Mouse (Mus musculus) heart, postnatal 0 days (tissue): Measurements from ENCODE around the gene Col26a1. TPM values are rescaled to one million over a fixed set of nuclear protein-coding genes. Genes with fewer than 3 reads are reported as not detected.
A peak's percentile ranks its signal among the peaks of the same experiment; 100 is the strongest.

Source experiments
- ATAC-seq: fragments of 200-750 bp; cut with Nextera tagmentation; 2 replicates; pipeline ENCODE4 v1.8.0; 2017; ENCODE audit warnings: low read depth, moderate number of reproducible peaks, moderate library complexity; ENCODE audit not compliant: insufficient read depth
- DNase-seq: peaks from one replicate; pipeline ENCODE4 v3.0.0-alpha.2; 2016; ENCODE audit warnings: low spot score
- H3K27ac ChIP-seq: fragments of 300-500 bp; sonication (generic); 2 replicates; pipeline ENCODE4 v1.5.1; 2014; ENCODE audit warnings: low read depth, mild to moderate bottlenecking
- H3K27me3 ChIP-seq: fragments of 300-500 bp; sonication (generic); 2 replicates; pipeline ENCODE4 v1.6.1; 2014; ENCODE audit warnings: low read length, mixed read lengths; ENCODE audit not compliant: control insufficient read depth, insufficient read depth
- H3K36me3 ChIP-seq: fragments of 300-500 bp; sonication (generic); replicated peaks from 2 replicates; pipeline ENCODE4 v1.6.1; 2014; ENCODE audit warnings: low read length, mixed read lengths; ENCODE audit not compliant: control insufficient read depth, insufficient read depth
- H3K4me1 ChIP-seq: fragments of 300-500 bp; sonication (generic); 2 replicates; pipeline ENCODE4 v1.6.1; 2014; ENCODE audit warnings: antibody characterized with exemption; ENCODE audit not compliant: control insufficient read depth, insufficient read depth
- H3K4me2 ChIP-seq: fragments of 300-500 bp; sonication (generic); 2 replicates; pipeline ENCODE4 v1.6.1; 2014; ENCODE audit warnings: low read depth, mild to moderate bottlenecking, low read length, moderate library complexity
- H3K4me3 ChIP-seq: fragments of 300-500 bp; sonication (generic); 2 replicates; pipeline ENCODE4 v1.5.1; 2014; ENCODE audit warnings: low read depth, low read length
- H3K9ac ChIP-seq: fragments of 300-500 bp; sonication (generic); replicated peaks from 2 replicates; pipeline ENCODE4 v1.6.1; 2014; ENCODE audit warnings: low read depth, low read length, mixed read lengths
- H3K9me3 ChIP-seq: fragments of 300-500 bp; sonication (generic); replicated peaks from 2 replicates; pipeline ENCODE4 v1.6.1; 2016; ENCODE audit warnings: low read length; ENCODE audit not compliant: control insufficient read depth
- CTCF ChIP-seq: IDR thresholded peaks from 2 replicates; pipeline ENCODE4 v1.5.1; 2016; ENCODE audit warnings: antibody characterized with exemption, control low read depth, low read depth
- EP300 ChIP-seq: IDR thresholded peaks from 2 replicates; pipeline ENCODE4 v1.6.1; 2016; ENCODE audit warnings: antibody characterized with exemption, low read depth
- WGBS: fragments of 180-500 bp; shearing (Covaris S2); extraction: QIAGEN DNeasy Blood & Tissue Kit; methylation state at CpG from one replicate; pipeline ENCODE4 v1.1.7; 2014; 5-methylcytosine and 5-hydroxymethylcytosine counted together
- polyA plus RNA-seq: library from polyadenylated mRNA; unstranded; fragments of >200 nt; fragmentation: Nextera tagmentation; extraction: Ambion mirVana; gene quantifications from 2 replicates; pipeline ENCODE4 v1.2.1, GENCODE M21; 2015
- total RNA-seq: library from RNA; depleted of rRNA; stranded (reverse); fragments of >200 nt; gene quantifications from 2 replicates; pipeline ENCODE4 v1.2.3, GENCODE M21; 2014; ENCODE audit warnings: low replicate concordance

The Col26a1 gene
- total and polyA plus RNA-seq, 2 experiments from 2014 or later, result 4.1 to 9.9 TPM

GRCm38 (mm10) chr5:136802732-136803131, 80.3 kb downstream of the Col26a1 start:
- WGBS, result 7% methylated on average over 17 of the region's 17 CpGs
- DNase-seq (no peak), ATAC-seq (no peak)
- no peak overlapping the region for H3K27ac ChIP-seq
- no peaks in the 10 kb centered on the region for H3K9me3 ChIP-seq
- TF ChIP-seq EP300 (no peak), CTCF (no peak)
- peak overlapping the region; percentile 40 for H3K4me2 ChIP-seq
- H3K4me1 ChIP-seq, result peaks cover 9% of the 10 kb centered on the region; the same call in 1 of the 2 replicates
- H3K9ac ChIP-seq, result no peak overlapping the region
- H3K27me3 ChIP-seq, result no peaks in the 10 kb centered on the region
- no peaks in the 10 kb centered on the region for H3K36me3 ChIP-seq
- H3K4me3 ChIP-seq, result no peak overlapping the region

- no peak overlapping the region for H3K27ac ChIP-seq
- H3K36me3 ChIP-seq, result no peaks in the 10 kb centered on the region
- H3K4me2 ChIP-seq, result no peak overlapping the region
- H3K4me1 ChIP-seq, result no peaks in the 10 kb centered on the region
- ATAC-seq (no peak), DNase-seq (no peak)
- H3K27me3 ChIP-seq, result no peaks in the 10 kb centered on the region
- no peaks in the 10 kb centered on the region for H3K9me3 ChIP-seq
- H3K9ac ChIP-seq, result no peak overlapping the region
- TF ChIP-seq CTCF, result no peak
- TF ChIP-seq EP300, result no peak
- no peak overlapping the region for H3K4me3 ChIP-seq
- 36% methylated on average over 2 of the region's 2 CpGs for WGBS
These were observed 86.1 kb downstream of the Col26a1 start for GRCm38 (mm10) chr5:136796917-136797316.

GRCm38 (mm10) chr5:136793807-136794206, 89.2 kb downstream of the Col26a1 start:
- H3K27me3 ChIP-seq, result no peaks in the 10 kb centered on the region
- H3K9me3 ChIP-seq, result no peaks in the 10 kb centered on the region
- H3K4me2 ChIP-seq, result no peak overlapping the region
- no peak for ATAC-seq
- 87% methylated on average over 15 of the region's 15 CpGs for WGBS
- no peak overlapping the region for H3K9ac ChIP-seq
- no peaks in the 10 kb centered on the region for H3K36me3 ChIP-seq
- DNase-seq, result no peak
- no peak overlapping the region for H3K27ac ChIP-seq
- no peaks in the 10 kb centered on the region for H3K4me1 ChIP-seq
- no peak overlapping the region for H3K4me3 ChIP-seq
- TF ChIP-seq EP300, result no peak
- TF ChIP-seq CTCF, result no peak

- Histone ChIP-seq H3K27ac (no peak overlapping the region), H3K9me3 (no peaks in the 10 kb centered on the region), H3K9ac (no peak overlapping the region), H3K36me3 (no peaks in the 10 kb centered on the region), H3K4me1 (no peaks in the 10 kb centered on the region), H3K27me3 (no peaks in the 10 kb centered on the region), H3K4me3 (no peak overlapping the region), H3K4me2 (no peak overlapping the region)
- no peak for TF ChIP-seq EP300
- no peak for TF ChIP-seq CTCF
- ATAC-seq (no peak), DNase-seq (no peak)
- WGBS, result 76% methylated on average over 10 of the region's 10 CpGs
These were observed 90.5 kb downstream of the Col26a1 start for GRCm38 (mm10) chr5:136792541-136792940.

DNA sequence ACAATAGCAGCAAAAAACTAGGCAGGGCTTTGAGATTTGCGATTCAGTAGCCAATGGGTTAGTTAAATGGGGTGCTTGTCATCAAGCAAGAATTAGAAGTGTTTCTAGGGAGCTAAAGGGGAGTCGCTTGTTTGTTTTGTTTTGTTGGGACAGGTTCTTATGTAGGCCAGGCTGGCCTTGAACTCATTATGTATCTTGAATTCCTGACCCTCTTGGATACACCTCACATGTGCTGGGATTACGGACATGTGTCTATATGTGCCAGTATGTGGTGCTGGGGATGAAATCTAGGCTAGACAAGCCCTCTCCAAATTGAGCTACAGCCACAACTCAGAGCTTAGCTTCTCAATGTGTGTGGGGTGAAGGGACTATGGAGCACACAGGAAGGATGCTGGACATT, 91.8 kb downstream of the Col26a1 start:
- TF ChIP-seq CTCF, result no peak
- no peak for TF ChIP-seq EP300
- DNase-seq, result no peak
- no peak for ATAC-seq
- H3K4me3 ChIP-seq, result no peak overlapping the region
- no peak overlapping the region for H3K9ac ChIP-seq
- H3K9me3 ChIP-seq, result no peaks in the 10 kb centered on the region
- no peaks in the 10 kb centered on the region for H3K27me3 ChIP-seq
- no peaks in the 10 kb centered on the region for H3K36me3 ChIP-seq
- H3K27ac ChIP-seq, result no peak overlapping the region
- no peaks in the 10 kb centered on the region for H3K4me1 ChIP-seq
- H3K4me2 ChIP-seq, result no peak overlapping the region
- 63% methylated on average over 3 of the region's 3 CpGs for WGBS

DNA sequence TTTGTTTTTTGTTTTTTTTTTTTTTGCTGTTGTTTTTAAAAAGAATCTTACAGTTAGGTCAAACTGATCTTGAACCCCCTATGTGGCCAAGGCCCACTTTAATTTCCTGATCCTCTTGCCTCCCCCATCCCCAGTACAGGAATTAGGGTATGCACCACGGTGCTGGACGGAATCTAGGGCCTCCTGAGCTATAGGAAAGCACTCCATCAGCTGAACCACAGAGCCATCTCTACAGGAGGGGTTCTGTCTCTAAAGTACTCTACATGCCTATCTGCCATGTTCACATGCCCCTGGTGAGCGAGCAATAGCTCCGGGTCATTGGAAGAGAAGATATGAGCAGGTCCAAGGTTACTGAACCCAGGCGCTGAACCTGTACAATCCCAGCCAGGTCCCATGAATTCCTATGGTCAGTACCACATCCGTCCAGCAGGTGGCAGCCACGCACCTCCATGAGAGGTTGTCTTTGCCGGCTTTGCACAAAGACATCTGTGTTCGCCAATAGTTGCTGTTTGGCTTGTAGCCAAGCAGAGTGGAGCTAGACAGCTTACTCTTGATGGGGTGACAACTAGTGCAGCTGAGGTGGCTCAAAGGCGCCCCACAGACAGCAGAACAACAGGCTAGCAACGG, 92.3 kb downstream of the Col26a1 start:
- Histone ChIP-seq H3K9ac (no peak overlapping the region), H3K4me3 (no peak overlapping the region), H3K36me3 (no peaks in the 10 kb centered on the region), H3K4me2 (no peak overlapping the region), H3K27ac (no peak overlapping the region), H3K27me3 (no peaks in the 10 kb centered on the region), H3K4me1 (no peaks in the 10 kb centered on the region), H3K9me3 (no peaks in the 10 kb centered on the region)
- ATAC-seq (peak; percentile 76), DNase-seq (peak; percentile 82)
- TF ChIP-seq CTCF (peak; percentile 99), EP300 (no peak)
- 12% methylated on average over 11 of the region's 11 CpGs for WGBS
